Mouse (Mus musculus): ENCODE results near the gene 1810010H24Rik. TPM values are rescaled to one million over a fixed set of nuclear protein-coding genes. Genes with fewer than 3 reads are reported as not detected.
"Not testable (repeated sequence)": the region's sequence is repeated elsewhere in the genome, so short reads cannot be mapped to it uniquely, and the experiment has no call there.

The 1810010H24Rik gene
- polyA plus RNA-seq, 1 experiment from 2014 or later: 10.0 TPM

DNA sequence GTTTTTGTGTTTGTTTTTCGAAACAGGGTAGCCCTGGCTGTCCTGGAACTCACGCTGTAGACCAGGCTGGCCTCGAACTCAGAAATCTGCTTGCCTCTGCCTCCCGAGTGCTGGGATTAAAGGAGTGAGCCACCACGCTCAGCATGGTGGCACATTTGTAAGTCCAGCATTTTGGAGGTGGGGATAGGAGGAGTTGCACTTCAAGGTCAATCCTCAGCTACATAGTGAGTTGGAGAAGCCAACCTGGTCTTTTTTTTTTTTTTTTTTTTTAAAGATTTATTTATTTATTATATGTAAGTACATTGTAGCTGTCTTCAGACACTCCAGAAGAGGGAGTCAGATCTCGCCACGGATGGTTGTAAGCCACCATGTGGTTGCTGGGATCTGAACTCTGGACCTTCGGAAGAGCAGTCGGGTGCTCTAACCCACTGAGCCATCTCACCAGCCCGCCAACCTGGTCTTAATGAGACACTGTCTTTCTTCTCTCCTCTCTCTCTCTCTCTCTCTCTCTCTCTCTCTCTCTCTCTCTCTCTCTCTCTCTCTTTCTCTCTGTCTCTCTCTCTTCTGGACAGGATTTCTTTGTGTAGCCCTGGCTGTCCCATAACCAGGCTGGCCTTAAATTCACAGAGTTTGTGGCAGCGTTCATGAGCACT, 9.8 kb upstream of the 1810010H24Rik start:
- peaks cover 20% of the 10 kb centered on the region for H3K4me1 ChIP-seq
- H3K4me2 ChIP-seq; H3K36me3 ChIP-seq; H3K4me3 ChIP-seq; H3K9me3 ChIP-seq; ATAC-seq (ENCODE audit: borderline replicate concordance, extremely low read depth, low FRiP score, low TSS enrichment); H3K27ac ChIP-seq; H3K27me3 ChIP-seq; H3K9ac ChIP-seq: not testable (repeated sequence)
- WGBS: 63% methylated on average over 11 of the region's 11 CpGs

- Histone ChIP-seq H3K4me3 (no peak overlapping the region), H3K4me1 (peaks cover 12% of the 10 kb centered on the region), H3K27ac (0 out of 2 replicates have a peak overlapping the region, but pooled peaks have one; percentile 2), H3K36me3 (no peaks in the 10 kb centered on the region), H3K27me3 (no peaks in the 10 kb centered on the region), H3K9ac (no peak overlapping the region), H3K4me2 (no peak overlapping the region), H3K9me3 (no peaks in the 10 kb centered on the region)
- peak; percentile 56 for ATAC-seq (ENCODE audit: borderline replicate concordance, extremely low read depth, low FRiP score, low TSS enrichment)
- WGBS: 45% methylated on average over 1 of the region's 1 CpGs
Measured at GRCm38 (mm10) chr11:107016893-107017292, 8.6 kb upstream of the 1810010H24Rik start.

GRCm38 (mm10) chr11:107017339-107017886, 8.1 kb upstream of the 1810010H24Rik start:
- ATAC-seq (ENCODE audit: borderline replicate concordance, extremely low read depth, low FRiP score, low TSS enrichment): no peak
- 0 out of 2 replicates have a peak overlapping the region, but pooled peaks have one; percentile 2 for H3K27ac ChIP-seq

GRCm38 (mm10) chr11:107018606-107019005, 6.9 kb upstream of the 1810010H24Rik start:
- H3K27me3 ChIP-seq: no peaks in the 10 kb centered on the region
- WGBS: 26% methylated on average over 8 of the region's 8 CpGs

More at GRCm38 (mm10) chr11:107017339-107017886, 8.1 kb upstream of the 1810010H24Rik start:
- H3K4me1 ChIP-seq: peaks cover 10% of the 10 kb centered on the region; the same call in 1 of the 2 replicates
- no peaks in the 10 kb centered on the region for H3K27me3 ChIP-seq
- no peaks in the 10 kb centered on the region for H3K36me3 ChIP-seq
- no peak overlapping the region for H3K9ac ChIP-seq
- WGBS: 50% methylated on average over 6 of the region's 6 CpGs
- H3K4me2 ChIP-seq: no peak overlapping the region
- no peaks in the 10 kb centered on the region for H3K9me3 ChIP-seq
- H3K4me3 ChIP-seq: no peak overlapping the region

GRCm38 (mm10) chr11:107019318-107019717, 6.2 kb upstream of the 1810010H24Rik start:
- Histone ChIP-seq H3K4me2 (no peak overlapping the region), H3K4me3 (no peak overlapping the region), H3K27ac (0 out of 2 replicates have a peak overlapping the region, but pooled peaks have one; percentile 5), H3K36me3 (no peaks in the 10 kb centered on the region), H3K27me3 (no peaks in the 10 kb centered on the region), H3K4me1 (peaks cover 20% of the 10 kb centered on the region), H3K9me3 (no peaks in the 10 kb centered on the region), H3K9ac (no peak overlapping the region)
- ATAC-seq (ENCODE audit: borderline replicate concordance, extremely low read depth, low FRiP score, low TSS enrichment): no peak
- whole genome bisulfite sequencing: 55% methylated on average over 4 of the region's 4 CpGs

More at GRCm38 (mm10) chr11:107018606-107019005, 6.9 kb upstream of the 1810010H24Rik start:
- no peak overlapping the region for H3K4me3 ChIP-seq
- H3K4me2 ChIP-seq: no peak overlapping the region
- no peaks in the 10 kb centered on the region for H3K9me3 ChIP-seq
- no peak overlapping the region for H3K9ac ChIP-seq
- peaks cover 14% of the 10 kb centered on the region; the same call in 1 of the 2 replicates for H3K4me1 ChIP-seq
- ATAC-seq (ENCODE audit: borderline replicate concordance, extremely low read depth, low FRiP score, low TSS enrichment): no peak
- H3K36me3 ChIP-seq: no peaks in the 10 kb centered on the region
- H3K27ac ChIP-seq: no peak overlapping the region

- not testable (repeated sequence) for H3K4me3 ChIP-seq; H3K27ac ChIP-seq; H3K9ac ChIP-seq; H3K27me3 ChIP-seq; ATAC-seq (ENCODE audit: borderline replicate concordance, extremely low read depth, low FRiP score, low TSS enrichment); H3K36me3 ChIP-seq; H3K9me3 ChIP-seq; H3K4me2 ChIP-seq
- 86% methylated on average over 5 of the region's 5 CpGs for WGBS
- peaks cover 22% of the 10 kb centered on the region for H3K4me1 ChIP-seq
Measured at GRCm38 (mm10) chr11:107019722-107020121, 5.8 kb upstream of the 1810010H24Rik start.

- peak; percentile 16; the same call in 1 of the 2 replicates for ATAC-seq (ENCODE audit: borderline replicate concordance, extremely low read depth, low FRiP score, low TSS enrichment)
- no peaks in the 10 kb centered on the region for H3K27me3 ChIP-seq
- no peak overlapping the region for H3K4me3 ChIP-seq
- no peak overlapping the region for H3K9ac ChIP-seq
- peak overlapping the region; percentile 94 for H3K27ac ChIP-seq
- no peak overlapping the region for H3K4me2 ChIP-seq
- H3K4me1 ChIP-seq: peaks cover 43% of the 10 kb centered on the region
- no peaks in the 10 kb centered on the region for H3K9me3 ChIP-seq
- 51% methylated on average over 13 of the region's 13 CpGs for WGBS
- H3K36me3 ChIP-seq: no peaks in the 10 kb centered on the region
Measured at GRCm38 (mm10) chr11:107022050-107022683, 3.3 kb upstream of the 1810010H24Rik start.

DNA sequence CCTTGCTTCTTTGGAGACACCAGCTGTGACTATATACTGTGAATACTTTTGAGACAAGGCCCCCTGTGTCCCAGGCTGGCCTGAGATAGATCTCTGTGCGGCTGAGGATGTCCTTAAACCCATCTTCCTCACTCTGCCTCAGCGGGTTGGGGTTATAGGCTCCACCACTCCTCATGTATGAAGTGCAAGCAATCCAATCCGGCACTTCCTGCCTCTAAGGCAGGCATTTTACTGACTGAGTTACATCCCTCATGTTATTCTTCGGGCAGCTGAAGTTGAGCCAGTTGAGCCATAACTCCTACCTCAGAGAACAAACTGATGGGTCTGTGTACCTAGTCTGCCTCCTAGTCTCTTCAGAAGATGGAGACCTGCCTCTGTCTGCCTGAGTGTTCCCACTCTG, 1.1 kb upstream of the 1810010H24Rik start:
- Histone ChIP-seq H3K36me3 (no peaks in the 10 kb centered on the region), H3K9me3 (no peaks in the 10 kb centered on the region), H3K9ac (0 out of 2 replicates have a peak overlapping the region, but pooled peaks have one; percentile 6), H3K4me3 (no peak overlapping the region), H3K27ac (peak overlapping the region; percentile 65), H3K27me3 (no peaks in the 10 kb centered on the region), H3K4me1 (peaks cover 45% of the 10 kb centered on the region), H3K4me2 (peak overlapping the region; percentile 94)
- ATAC-seq (ENCODE audit: borderline replicate concordance, extremely low read depth, low FRiP score, low TSS enrichment): no peak
- 35% methylated on average over 4 of the region's 4 CpGs for WGBS

- peaks cover 45% of the 10 kb centered on the region for H3K4me1 ChIP-seq
- ATAC-seq (ENCODE audit: borderline replicate concordance, extremely low read depth, low FRiP score, low TSS enrichment): no peak
- H3K36me3 ChIP-seq: no peaks in the 10 kb centered on the region
- no peaks in the 10 kb centered on the region for H3K9me3 ChIP-seq
- no peak overlapping the region for H3K9ac ChIP-seq
- peak overlapping the region; percentile 94 for H3K4me2 ChIP-seq
- H3K27me3 ChIP-seq: no peaks in the 10 kb centered on the region
- H3K4me3 ChIP-seq: peak overlapping the region; percentile 62
- peak overlapping the region; percentile 94 for H3K27ac ChIP-seq
- 4% methylated on average over 12 of the region's 12 CpGs for WGBS
Measured at GRCm38 (mm10) chr11:107026554-107027430, 1.3 kb downstream of the 1810010H24Rik start.

- Histone ChIP-seq H3K4me1 (peaks cover 42% of the 10 kb centered on the region), H3K9me3 (no peaks in the 10 kb centered on the region), H3K4me3 (peak overlapping the region; percentile 62), H3K36me3 (no peaks in the 10 kb centered on the region), H3K4me2 (peak overlapping the region; percentile 94), H3K9ac (peak overlapping the region; percentile 67), H3K27me3 (no peaks in the 10 kb centered on the region), H3K27ac (peak overlapping the region; percentile 94)
- under 1% methylated on average over 104 of the region's 107 CpGs for WGBS
- ATAC-seq (ENCODE audit: borderline replicate concordance, extremely low read depth, low FRiP score, low TSS enrichment): peak; percentile 91
Measured at GRCm38 (mm10) chr11:107027431-107028274, 2.2 kb downstream of the 1810010H24Rik start.

DNA sequence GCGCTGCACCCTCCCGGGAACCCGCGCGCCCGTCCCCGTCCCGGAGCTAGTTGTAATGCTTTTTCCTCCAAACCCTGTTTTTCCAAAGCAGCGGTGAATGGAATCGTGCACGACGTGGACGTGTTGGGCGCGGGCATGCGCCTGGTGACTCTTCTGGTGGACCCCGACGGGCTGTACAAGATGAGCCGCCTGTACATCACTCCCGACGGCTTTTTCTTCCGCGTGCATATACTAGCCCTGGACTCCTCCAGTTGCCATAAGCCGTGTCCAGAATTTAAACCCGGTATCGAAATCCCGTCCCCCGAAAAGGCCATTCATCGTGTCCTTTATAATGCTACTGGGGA, 2.8 kb downstream of the 1810010H24Rik start:
- no peaks in the 10 kb centered on the region for H3K36me3 ChIP-seq
- H3K4me2 ChIP-seq: peak overlapping the region; percentile 94
- H3K4me3 ChIP-seq: peak overlapping the region; percentile 62
- no peaks in the 10 kb centered on the region for H3K9me3 ChIP-seq
- H3K27ac ChIP-seq: peak overlapping the region; percentile 94
- peak; percentile 21; the same call in 1 of the 2 replicates for ATAC-seq (ENCODE audit: borderline replicate concordance, extremely low read depth, low FRiP score, low TSS enrichment)
- peak overlapping the region; percentile 67 for H3K9ac ChIP-seq
- WGBS: 3% methylated on average over 29 of the region's 29 CpGs
- no peaks in the 10 kb centered on the region for H3K27me3 ChIP-seq
- peaks cover 39% of the 10 kb centered on the region for H3K4me1 ChIP-seq
